Mouse (Mus musculus) liver, embryonic 14.5 days (tissue): ENCODE data around the gene Zscan25.

Source experiments
- CTCF ChIP-seq: IDR thresholded peaks from 2 replicates; pipeline ENCODE4 v1.5.1; 2016; ENCODE audit warnings: antibody characterized with exemption, low read depth, control low read depth
- EP300 ChIP-seq: IDR thresholded peaks from 2 replicates; pipeline ENCODE4 v1.6.1; 2016; ENCODE audit warnings: antibody characterized with exemption, low read depth

- TF ChIP-seq CTCF, result no peak
- no peak for TF ChIP-seq EP300
Observed at GRCm38 (mm10) chr5:145302424-145302823, 22.1 kb downstream of the Zscan25 start.
